Mouse (Mus musculus) thymus, postnatal 10 days (tissue): ENCODE measurements at regions not wholly inside any gene's neighbourhood (a gene's known extent, or its start where the extent isn't known, plus 50 kb on each side); places are given as distances from the start of the nearest gene placed in this dataset.
A peak's percentile ranks its signal among the peaks of the same experiment; 100 is the strongest.

Source experiments
- DNase-seq, 2 experiments: peaks; one replicate each; pipeline ENCODE4 v3.0.0; 2021; ENCODE audit warnings: low spot score in 2 of 2

DNA sequence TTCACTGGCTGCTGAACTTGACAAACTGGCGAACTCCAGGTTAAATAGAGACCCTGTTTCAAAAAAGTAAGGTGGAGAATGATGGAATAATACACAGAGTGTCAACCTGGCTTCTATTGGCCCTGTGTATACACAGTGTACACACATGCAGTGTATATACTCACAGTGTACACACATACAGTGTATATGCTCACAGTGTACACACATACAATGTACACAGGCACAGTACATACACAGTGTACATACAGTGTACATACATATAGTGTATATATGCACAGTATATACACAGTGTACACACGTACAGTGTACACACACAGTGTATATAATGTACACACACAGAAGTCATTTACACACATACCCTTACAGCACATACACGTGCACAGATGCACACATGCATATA lies 52.4 kb upstream of the Aldh1b1 start:
- DNase-seq = no peak

DNA sequence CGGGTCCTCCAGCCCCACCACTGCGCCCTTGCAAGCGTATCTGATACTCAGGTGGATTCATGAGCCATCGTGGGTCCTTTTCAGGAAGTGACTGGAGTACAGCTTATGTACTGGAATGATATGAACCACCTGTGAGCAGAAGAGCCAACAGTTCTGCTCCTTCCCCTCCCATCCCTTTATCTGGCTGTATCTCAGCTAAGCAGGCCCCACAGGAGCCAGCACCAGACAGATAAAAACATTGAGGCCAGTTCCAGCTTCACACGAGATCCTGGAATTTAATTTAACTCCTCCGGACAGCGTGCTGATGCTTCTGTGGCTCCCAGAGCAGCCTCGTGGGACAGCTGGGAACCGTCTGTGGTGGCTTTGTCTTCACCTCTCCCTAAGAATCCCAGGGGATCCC lies 53.1 kb upstream of the Aldh1b1 start:
- no peak for DNase-seq

- DNase-seq = no peak
Observed at GRCm38 (mm10) chr4:45744849-45745407, 53.9 kb upstream of the Aldh1b1 start.

DNA sequence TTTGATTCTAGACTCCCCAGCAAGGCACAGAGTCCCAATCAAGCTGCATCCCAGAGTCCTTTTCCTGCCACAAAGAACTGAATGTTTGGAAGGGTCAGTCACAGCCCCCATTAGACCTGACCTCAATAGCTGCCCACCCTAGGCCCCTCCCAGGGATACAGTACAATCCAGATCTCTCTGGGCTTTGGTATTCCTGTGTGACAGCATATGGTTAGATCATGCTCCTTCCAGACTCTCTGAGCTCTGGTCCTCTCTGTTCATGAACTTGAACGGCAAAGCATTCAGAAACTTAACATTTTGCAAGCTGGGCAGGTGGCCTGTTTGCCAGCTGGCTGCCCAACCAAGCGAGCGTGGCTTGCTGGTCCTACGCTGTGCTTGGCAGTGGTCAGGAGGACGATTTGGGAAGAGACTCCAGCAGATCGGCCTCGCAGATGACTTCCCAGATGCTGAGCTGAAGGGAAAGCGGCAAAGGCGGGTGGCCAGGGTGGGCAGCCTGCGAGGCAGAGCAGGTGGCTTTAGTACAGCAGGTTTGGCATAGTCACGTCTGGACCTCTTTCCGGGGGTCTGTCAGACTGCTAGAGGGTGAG lies 58.0 kb upstream of the Aldh1b1 start:
- DNase-seq = no peak

GRCm38 (mm10) chr4:45740319-45740718 lies 58.5 kb upstream of the Aldh1b1 start:
- no peak for DNase-seq

- DNase-seq = no peak
Observed at GRCm38 (mm10) chr4:45739696-45740095, 59.1 kb upstream of the Aldh1b1 start.

- DNase-seq = no peak
Observed at GRCm38 (mm10) chr4:45739168-45739567, 59.7 kb upstream of the Aldh1b1 start.

- no peak for DNase-seq
Observed at GRCm38 (mm10) chr4:45738746-45739145, 60.1 kb upstream of the Aldh1b1 start.

DNA sequence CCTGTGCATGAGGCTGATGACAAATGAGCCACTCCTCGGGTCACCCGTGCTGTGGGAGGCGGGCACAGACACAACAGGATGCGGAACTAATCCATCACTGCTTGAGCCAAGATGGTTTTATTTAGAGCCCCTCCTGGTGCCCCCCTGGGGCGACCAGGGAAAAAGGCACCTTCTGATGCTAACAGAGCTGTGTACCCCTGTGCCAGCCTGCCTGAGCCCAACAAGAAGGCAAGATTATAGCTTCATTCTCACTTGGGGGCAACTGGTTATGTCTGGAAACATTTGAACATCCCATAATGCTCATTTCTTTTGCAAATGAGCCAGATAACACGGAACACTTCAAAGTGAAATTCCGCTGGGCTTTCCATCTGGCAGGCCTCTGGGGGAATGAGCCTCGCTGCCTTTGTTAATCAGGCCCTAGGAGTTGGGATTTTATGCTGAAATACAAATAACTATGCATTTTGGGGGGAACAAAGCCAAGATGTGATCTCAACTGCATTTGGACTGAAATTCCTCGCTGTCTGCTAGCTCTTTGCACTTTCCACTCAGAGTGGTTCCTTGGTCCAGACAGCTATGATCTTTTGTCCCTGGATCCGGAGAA lies 62.5 kb upstream of the Aldh1b1 start:
- DNase-seq = no peak

DNA sequence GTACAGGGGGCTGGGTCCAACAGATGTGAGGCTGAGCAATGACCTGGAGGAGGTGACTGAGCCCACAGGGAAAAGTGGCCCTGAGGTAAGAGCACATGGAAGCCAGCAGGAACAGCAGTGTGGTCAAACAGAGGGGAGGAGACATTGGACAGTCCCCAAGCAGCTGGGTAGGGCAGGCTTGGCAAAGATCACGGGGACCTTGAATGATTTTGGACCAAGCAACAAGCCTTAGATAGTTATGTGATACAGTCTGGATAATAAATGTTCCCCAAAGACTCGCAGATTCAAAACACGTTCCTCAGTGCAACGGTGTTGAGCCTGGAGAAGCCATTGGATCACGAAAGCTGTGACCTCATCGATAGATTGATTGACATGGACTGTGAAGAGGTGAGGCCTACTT lies 64.8 kb upstream of the Aldh1b1 start:
- no peak for DNase-seq

DNA sequence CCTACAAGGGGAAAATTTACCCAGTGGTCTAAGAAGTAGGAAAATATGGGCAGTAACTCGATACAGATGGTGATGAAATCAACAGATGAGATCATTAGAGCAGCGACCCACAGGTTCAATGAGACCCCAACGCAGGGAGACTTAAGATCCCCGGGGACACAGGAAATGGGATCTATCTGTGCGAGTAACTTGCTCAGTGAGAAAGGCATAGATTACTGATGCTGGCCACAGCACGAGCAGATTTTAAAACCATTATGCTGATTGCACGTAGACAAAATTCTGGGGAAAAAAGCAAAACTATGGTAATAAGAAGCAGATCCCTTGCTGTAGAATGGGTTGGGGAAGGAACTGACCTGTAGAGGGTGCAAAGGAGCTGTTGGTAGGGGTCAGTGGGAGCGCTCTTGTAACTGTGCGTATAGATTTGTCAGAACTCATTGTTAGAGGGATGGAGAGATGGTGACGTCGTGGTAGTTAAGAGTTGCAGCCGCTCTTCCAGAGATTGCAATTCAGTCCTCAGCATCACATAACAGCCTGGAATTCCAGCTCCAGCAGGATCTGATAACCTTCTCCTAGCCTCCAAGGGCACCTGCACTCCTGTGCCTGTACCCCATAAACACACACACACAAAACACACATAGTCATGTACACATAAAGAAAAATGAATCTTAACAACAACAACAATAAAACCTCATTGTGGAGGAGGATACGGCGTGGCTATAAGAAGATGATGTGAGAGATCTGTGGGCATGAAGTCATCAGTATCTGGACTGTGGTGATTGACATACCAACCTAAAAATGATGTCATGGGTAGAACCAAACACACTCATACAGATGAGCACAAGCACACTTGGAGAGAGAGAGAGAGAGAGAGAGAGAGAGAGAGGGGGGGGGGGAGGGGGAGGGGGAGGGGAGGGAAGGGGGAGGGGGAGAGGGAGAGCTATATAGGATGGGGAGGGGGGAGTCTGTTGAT lies 67.7 kb upstream of the Aldh1b1 start:
- no peak for DNase-seq

DNA sequence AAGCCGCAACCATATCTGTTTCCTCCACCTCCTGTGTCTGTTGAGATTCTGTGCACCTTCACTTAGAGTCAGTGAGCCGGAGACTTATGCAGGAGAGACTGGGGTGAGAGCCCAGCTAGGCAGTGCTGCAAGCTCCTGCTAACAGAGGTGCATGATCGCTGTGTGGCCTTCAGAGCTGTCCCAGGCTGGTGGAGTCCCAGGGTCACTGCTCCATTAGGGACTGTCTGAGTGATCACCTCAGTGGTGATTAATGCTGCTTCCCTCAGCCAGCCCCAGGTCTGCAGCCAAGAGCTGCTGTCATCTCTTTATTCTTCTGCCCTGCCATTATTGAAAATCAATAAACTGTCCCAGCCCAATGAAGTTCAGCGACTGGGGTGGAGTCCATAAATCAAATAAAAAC lies 69.0 kb upstream of the Aldh1b1 start:
- DNase-seq = no peak

GRCm38 (mm10) chr4:45728825-45729224 lies 70.0 kb upstream of the Aldh1b1 start:
- DNase-seq = no peak

DNA sequence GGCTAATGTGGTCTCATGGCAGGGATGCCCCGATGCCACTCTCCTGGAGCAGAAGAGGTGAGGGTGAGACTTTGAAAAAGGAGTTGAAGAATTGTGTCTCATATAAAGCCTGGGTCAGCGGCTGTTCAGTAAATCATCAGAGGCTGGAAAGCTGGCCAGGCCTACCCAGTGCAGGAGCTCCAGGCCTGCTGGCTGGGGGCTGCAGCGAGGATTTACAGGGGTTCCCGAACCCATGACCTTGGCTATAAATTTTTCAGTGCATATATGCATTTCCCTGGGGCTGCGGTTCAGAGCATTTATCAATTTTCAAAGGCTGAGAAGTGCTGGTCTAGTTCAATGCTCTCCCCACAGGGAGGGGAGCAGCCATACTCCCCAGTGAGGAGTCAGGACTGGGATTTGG lies 70.9 kb upstream of the Aldh1b1 start:
- DNase-seq = no peak

DNA sequence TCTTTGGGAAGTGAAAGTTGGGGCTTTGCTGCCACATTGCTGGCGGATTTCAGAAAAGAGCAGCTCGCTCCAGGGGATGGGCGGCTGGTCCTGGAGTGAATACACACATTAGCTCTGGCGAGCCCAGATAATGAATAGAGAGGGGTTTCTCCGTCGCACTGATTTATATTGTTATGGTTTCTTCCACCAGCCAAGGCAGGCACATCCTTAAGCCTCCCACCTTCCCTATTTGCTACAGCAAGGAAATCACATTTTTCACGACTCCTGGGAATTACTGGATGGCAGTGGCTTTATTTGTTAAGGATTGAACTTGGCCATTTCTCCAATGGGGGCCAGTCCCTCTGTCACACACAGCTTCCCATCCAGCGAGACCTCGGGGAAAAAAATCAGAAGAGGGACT lies 71.3 kb upstream of the Aldh1b1 start:
- no peak for DNase-seq

DNA sequence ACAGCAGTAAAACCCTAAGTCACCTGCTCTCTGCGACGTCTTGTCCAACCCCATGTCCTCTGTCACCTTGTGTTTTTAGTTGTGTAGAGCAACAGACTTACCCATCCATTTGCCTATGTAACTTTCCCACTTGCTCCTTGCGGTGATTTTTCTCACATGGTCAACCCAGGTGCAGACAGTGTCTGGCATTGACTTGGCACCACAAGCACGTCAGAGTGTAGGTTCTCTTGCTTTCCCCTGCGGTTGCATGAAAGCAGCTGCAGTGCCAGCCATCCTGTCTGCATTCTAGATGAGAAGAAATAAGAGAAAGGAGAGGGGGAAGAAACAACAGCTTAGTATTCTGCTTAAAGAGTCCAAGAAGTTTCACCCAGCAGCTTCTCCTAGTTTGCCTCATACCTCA lies 72.0 kb upstream of the Aldh1b1 start:
- DNase-seq = no peak

GRCm38 (mm10) chr4:45725055-45725910 lies 73.5 kb upstream of the Aldh1b1 start:
- DNase-seq = no peak

- DNase-seq = no peak
Observed at GRCm38 (mm10) chr4:45720352-45720751, 78.5 kb upstream of the Aldh1b1 start.

DNA sequence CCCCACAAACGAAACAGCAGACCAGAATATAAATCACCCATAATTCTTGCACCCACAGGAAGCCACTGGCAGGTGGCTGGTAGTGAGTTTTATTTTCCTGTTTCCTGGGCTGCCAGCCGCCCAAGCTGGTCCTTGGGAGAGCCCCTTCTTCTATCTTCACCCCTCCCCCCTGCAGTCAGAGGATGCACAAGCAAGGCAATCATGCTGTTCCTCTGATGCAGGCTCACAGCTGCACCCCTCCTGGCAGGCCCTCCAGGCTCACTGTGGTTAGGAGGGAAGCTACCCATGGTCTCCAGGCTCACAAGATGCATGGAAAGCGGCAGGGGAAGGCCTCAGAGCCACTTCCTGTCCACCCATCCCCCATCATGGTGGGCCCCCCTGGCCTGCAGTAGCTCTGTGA lies 79.3 kb upstream of the Aldh1b1 start:
- peak; percentile 50 to 61 for DNase-seq

DNA sequence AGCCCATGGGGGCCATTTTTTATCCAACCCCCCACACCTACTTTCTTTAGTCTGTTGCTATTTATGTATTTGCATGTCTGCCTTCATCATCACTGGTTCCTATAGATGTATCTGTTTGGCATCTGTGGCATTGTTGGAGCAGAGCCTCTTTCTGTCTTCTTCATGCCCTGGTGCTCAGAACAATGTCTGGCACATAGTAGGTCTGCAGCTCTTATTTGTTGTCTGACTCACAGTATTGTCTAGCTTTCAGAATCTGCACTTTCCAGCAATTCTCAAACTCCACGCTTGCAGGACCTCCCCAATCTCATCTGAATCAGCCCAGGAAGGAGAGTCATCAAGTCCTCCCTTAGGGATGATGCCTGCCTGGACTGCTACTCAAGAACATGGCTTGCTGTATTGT lies 82.9 kb upstream of the Aldh1b1 start:
- no peak for DNase-seq

- DNase-seq = no peak
Observed at GRCm38 (mm10) chr4:45713837-45714508, 84.8 kb upstream of the Aldh1b1 start.
